Mouse (Mus musculus) liver, embryonic 13.5 days (tissue): ENCODE data around the gene Nos1. TPM values are rescaled to one million over a fixed set of nuclear protein-coding genes. Genes with fewer than 3 reads are reported as not detected.

Source experiments
- ATAC-seq: fragments of 200-750 bp; cut with Nextera tagmentation; 2 replicates; pipeline ENCODE4 v1.8.0; 2017; ENCODE audit warnings: low read depth, mild to moderate bottlenecking, moderate number of reproducible peaks, moderate library complexity
- DNase-seq: peaks from one replicate; pipeline ENCODE4 v3.0.0; 2022
- H3K27ac ChIP-seq: fragments of 300-500 bp; sonication (generic); 2 replicates; pipeline ENCODE4 v1.5.1; 2015; ENCODE audit warnings: moderate library complexity, mild to moderate bottlenecking, inconsistent platforms
- H3K27me3 ChIP-seq: fragments of 300-500 bp; sonication (generic); 2 replicates; pipeline ENCODE4 v1.6.1; 2015; ENCODE audit warnings: mild to moderate bottlenecking, inconsistent platforms
- H3K36me3 ChIP-seq: fragments of 300-500 bp; sonication (generic); 2 replicates; pipeline ENCODE4 v1.6.1; 2015; ENCODE audit warnings: mild to moderate bottlenecking, inconsistent platforms
- H3K4me1 ChIP-seq: fragments of 300-500 bp; sonication (generic); replicated peaks from 2 replicates; pipeline ENCODE4 v1.6.1; 2015; ENCODE audit warnings: inconsistent platforms
- H3K4me2 ChIP-seq: fragments of 300-500 bp; sonication (generic); 2 replicates; pipeline ENCODE4 v1.6.1; 2015; ENCODE audit warnings: inconsistent platforms, mild to moderate bottlenecking, moderate library complexity
- H3K4me3 ChIP-seq: fragments of 300-500 bp; sonication (generic); replicated peaks from 2 replicates; pipeline ENCODE4 v1.5.1; 2015; ENCODE audit warnings: mild to moderate bottlenecking, inconsistent platforms
- H3K9ac ChIP-seq: fragments of 300-500 bp; sonication (generic); 2 replicates; pipeline ENCODE4 v1.6.1; 2015; ENCODE audit warnings: mild to moderate bottlenecking, inconsistent platforms
- H3K9me3 ChIP-seq: fragments of 300-500 bp; sonication (generic); replicated peaks from 2 replicates; pipeline ENCODE4 v1.6.1; 2016; ENCODE audit warnings: inconsistent platforms
- WGBS: fragments of 180-500 bp; shearing (Covaris S2); methylation state at CpG from one replicate; pipeline ENCODE4 v1.1.7; 2015; ENCODE audit not compliant: insufficient replicate concordance; 5-methylcytosine and 5-hydroxymethylcytosine counted together
- polyA plus RNA-seq: library from polyadenylated mRNA; unstranded; fragments of >200 nt; fragmentation: Nextera tagmentation; extraction: Ambion mirVana; gene quantifications from 2 replicates; pipeline ENCODE4 v1.2.1, GENCODE M21; 2015

Nos1 gene
- polyA plus RNA-seq: 0.06 TPM in 1 of 2 replicates, not detected in the other

DNA sequence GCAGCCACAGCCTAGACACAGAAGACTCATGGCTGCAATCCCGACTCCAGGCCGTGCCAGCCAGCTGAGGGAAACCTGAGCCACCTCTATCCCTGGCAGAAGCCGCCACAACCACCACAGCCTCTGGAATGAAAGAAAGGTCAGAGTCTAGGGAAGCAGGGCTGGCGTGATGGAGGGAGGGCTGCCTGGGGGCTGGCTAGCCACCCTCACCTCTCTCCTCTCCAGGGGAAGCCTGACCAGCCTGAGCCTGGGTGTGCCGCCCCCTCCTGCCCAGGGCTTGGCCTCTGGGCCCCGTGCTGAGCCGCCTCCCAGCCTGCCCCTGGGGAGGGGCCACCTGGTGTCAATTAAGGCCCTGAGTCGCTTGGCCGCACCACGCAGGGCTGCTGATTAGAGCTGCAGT is at the start of gene Nos1:
Nos1 (plus strand) TSS at position 352 of the 400 bp plus-strand sequence.
- Histone ChIP-seq H3K9me3 (no peaks in the 10 kb centered on the region), H3K36me3 (no peaks in the 10 kb centered on the region), H3K4me2 (no peak within 1 kb of the TSS), H3K27me3 (no peaks in the 10 kb centered on the region), H3K9ac (no peak within 1 kb of the TSS), H3K4me3 (no peak within 1 kb of the TSS), H3K27ac (no peak within 1 kb of the TSS), H3K4me1 (no peaks in the 10 kb centered on the region)
- no peak for ATAC-seq
- no peak for DNase-seq
- WGBS: 31% methylated on average over 10 of the region's 10 CpGs

GRCm38 (mm10) chr5:117731311-117731710 is 49.5 kb upstream of the Nos1 start:
- H3K4me2 ChIP-seq: no peak overlapping the region
- no peak for DNase-seq
- H3K36me3 ChIP-seq: no peaks in the 10 kb centered on the region
- H3K9ac ChIP-seq: no peak overlapping the region
- ATAC-seq: no peak
- no peak overlapping the region for H3K4me3 ChIP-seq
- 52% methylated on average over 6 of the region's 6 CpGs for WGBS
- H3K4me1 ChIP-seq: no peaks in the 10 kb centered on the region
- H3K9me3 ChIP-seq: no peaks in the 10 kb centered on the region
- no peak overlapping the region for H3K27ac ChIP-seq
- H3K27me3 ChIP-seq: no peaks in the 10 kb centered on the region

GRCm38 (mm10) chr5:117744654-117745178 is 36.1 kb upstream of the Nos1 start:
- WGBS: 44% methylated on average over 11 of the region's 11 CpGs
- Histone ChIP-seq H3K9ac (no peak overlapping the region), H3K4me2 (no peak overlapping the region), H3K4me1 (no peaks in the 10 kb centered on the region), H3K27me3 (no peaks in the 10 kb centered on the region), H3K9me3 (no peaks in the 10 kb centered on the region), H3K36me3 (no peaks in the 10 kb centered on the region), H3K27ac (no peak overlapping the region), H3K4me3 (no peak overlapping the region)
- no peak for ATAC-seq
- no peak for DNase-seq

DNA sequence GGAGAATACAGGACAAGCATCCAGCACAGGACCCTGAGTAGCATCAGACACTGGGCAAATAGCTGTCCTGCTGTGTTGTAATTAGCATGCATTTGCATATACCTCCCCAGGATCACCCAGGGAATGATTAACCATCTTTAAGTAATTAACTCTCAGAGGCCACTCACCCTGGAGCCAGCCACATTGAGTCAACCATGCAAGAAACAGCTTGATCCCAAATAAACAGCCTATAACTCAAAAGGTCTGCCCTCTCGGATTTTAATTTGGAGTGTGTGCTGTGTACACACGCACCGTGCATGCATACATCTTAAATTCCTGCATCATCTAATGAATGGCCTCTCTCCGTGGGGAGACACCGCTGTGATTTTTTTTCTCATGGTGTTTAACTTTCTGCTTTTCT is 31.5 kb upstream of the Nos1 start:
- no peak for ATAC-seq
- 40% methylated on average over 5 of the region's 5 CpGs for WGBS
- Histone ChIP-seq H3K9ac (no peak overlapping the region), H3K27ac (no peak overlapping the region), H3K9me3 (0 out of 2 replicates have a peak, but pooled peaks cover 3% of the 10 kb centered on the region), H3K4me2 (no peak overlapping the region), H3K4me1 (no peaks in the 10 kb centered on the region), H3K36me3 (no peaks in the 10 kb centered on the region), H3K27me3 (no peaks in the 10 kb centered on the region), H3K4me3 (no peak overlapping the region)
- no peak for DNase-seq

DNA sequence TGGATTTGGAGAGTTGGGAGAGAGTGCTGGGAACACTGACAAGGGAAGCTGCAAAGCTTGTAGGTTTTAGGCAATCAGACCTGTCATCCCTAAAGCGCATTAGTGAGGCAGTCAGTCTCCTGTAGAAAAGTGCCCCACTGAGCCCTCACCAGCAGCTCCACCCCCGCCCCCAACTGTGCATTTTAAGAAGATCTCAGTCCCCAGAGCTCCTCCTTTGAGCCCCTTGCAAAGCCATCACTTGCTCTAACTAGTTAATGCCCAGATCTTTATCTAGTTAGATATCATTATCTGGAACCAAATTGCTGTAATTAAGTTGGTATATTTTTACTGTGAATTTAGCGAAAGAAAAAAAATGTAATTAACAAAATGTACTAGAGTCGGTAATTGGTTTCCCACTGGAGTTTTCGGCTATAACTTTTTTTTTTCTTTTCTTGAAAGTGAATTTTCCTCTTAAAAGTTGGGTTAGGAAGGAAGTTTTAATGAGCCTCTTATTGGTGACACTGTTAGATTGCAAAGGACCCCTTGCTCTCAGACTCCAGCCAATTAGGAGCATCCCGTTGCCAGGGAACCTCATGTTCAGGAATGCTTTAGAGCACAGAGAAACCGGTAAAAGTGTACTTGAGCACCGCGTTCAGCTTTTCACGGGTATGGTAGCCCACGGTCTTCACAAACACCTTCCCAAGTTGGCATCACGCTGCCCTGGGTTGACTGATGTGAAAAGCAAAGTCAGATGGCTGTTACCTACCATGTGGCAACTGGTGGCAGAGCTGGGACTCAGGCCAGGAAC is 22.9 kb upstream of the Nos1 start:
- WGBS: 41% methylated on average over 12 of the region's 12 CpGs
- DNase-seq: no peak
- no peaks in the 10 kb centered on the region for H3K36me3 ChIP-seq
- ATAC-seq: no peak
- no peaks in the 10 kb centered on the region for H3K27me3 ChIP-seq
- H3K4me2 ChIP-seq: no peak overlapping the region
- H3K4me1 ChIP-seq: no peaks in the 10 kb centered on the region
- no peak overlapping the region for H3K9ac ChIP-seq
- H3K9me3 ChIP-seq: peaks cover 11% of the 10 kb centered on the region
- no peak overlapping the region for H3K4me3 ChIP-seq
- no peak overlapping the region for H3K27ac ChIP-seq

DNA sequence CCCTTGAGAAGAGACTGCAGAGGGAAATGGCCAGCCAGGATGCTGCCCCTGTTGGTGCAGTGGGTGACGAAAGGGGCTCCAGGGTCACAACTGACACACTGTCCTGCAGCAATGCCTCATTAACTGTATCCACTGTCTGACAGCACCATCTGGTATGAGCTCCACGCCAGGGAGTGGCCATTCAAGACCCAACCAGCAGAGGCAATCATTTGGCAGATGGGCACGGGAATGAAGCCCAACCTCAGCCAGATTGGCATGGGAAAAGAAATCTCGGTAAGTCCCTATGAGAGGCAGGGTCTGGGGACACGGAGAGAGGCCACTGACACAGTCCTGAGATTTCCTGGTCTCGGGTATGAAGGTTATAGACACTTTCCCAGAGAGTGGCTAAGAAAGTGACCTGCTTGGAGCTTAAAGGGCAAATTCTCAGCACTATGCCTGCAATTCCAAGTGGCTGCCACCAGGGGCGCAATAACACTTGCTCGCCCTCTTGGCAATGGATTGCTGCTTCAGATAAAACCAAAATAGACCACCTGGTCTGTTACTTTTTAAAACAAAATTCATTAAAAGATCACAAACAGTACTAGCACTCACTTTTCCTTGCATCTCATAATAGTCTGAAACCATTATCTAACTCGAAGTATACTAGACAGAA is 19.5 kb upstream of the Nos1 start:
- Histone ChIP-seq H3K27ac (no peak overlapping the region), H3K4me3 (no peak overlapping the region), H3K9ac (no peak overlapping the region), H3K4me2 (no peak overlapping the region), H3K4me1 (no peaks in the 10 kb centered on the region), H3K27me3 (no peaks in the 10 kb centered on the region), H3K36me3 (no peaks in the 10 kb centered on the region), H3K9me3 (peaks cover 8% of the 10 kb centered on the region)
- WGBS: 59% methylated on average over 9 of the region's 9 CpGs
- DNase-seq (no peak), ATAC-seq (no peak)

GRCm38 (mm10) chr5:117764496-117764895 is 16.3 kb upstream of the Nos1 start:
- H3K4me3 ChIP-seq: no peak overlapping the region
- H3K36me3 ChIP-seq: no peaks in the 10 kb centered on the region
- H3K9me3 ChIP-seq: peaks cover 8% of the 10 kb centered on the region
- no peak overlapping the region for H3K4me2 ChIP-seq
- H3K9ac ChIP-seq: no peak overlapping the region
- no peak for ATAC-seq
- no peak for DNase-seq
- 66% methylated on average over 9 of the region's 9 CpGs for WGBS
- no peak overlapping the region for H3K27ac ChIP-seq
- H3K27me3 ChIP-seq: no peaks in the 10 kb centered on the region
- no peaks in the 10 kb centered on the region for H3K4me1 ChIP-seq

DNA sequence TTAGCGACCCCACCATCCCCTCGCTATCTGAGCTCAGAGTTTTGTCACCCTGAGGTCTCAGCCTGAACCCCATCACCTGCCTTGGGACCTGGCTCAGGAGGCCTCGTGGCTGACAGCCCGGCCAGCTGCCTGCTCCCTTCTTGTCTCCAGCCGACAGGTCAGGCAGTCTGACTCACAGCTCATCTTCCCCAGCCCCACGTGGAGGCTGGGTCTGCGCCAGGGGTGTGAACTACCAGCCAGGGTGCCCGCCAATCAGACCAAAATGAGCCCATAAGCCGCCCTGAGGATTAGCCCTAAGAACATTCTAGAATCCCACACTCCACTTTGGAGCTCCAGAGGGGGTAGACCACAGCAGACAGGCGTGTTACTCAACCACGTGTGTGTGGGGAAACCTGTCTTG is 1.7 kb upstream of the Nos1 start:
- no peak overlapping the region for H3K4me3 ChIP-seq
- ATAC-seq: no peak
- WGBS: 53% methylated on average over 11 of the region's 11 CpGs

GRCm38 (mm10) chr5:117781178-117781577 is 346 bp downstream of the Nos1 start:
- WGBS: 43% methylated on average over 5 of the region's 6 CpGs
- H3K36me3 ChIP-seq: no peaks in the 10 kb centered on the region
- DNase-seq: no peak
- H3K27ac ChIP-seq: no peak overlapping the region
- ATAC-seq: no peak
- H3K4me3 ChIP-seq: no peak overlapping the region
- H3K4me1 ChIP-seq: no peaks in the 10 kb centered on the region
- no peak overlapping the region for H3K9ac ChIP-seq
- peaks cover 4% of the 10 kb centered on the region; the same call in 1 of the 2 replicates for H3K9me3 ChIP-seq
- H3K4me2 ChIP-seq: no peak overlapping the region
- no peaks in the 10 kb centered on the region for H3K27me3 ChIP-seq

More for the DNA sequence above, 1.7 kb upstream of the Nos1 start:
- Histone ChIP-seq H3K9me3 (no peaks in the 10 kb centered on the region), H3K4me2 (no peak overlapping the region), H3K36me3 (no peaks in the 10 kb centered on the region), H3K4me1 (no peaks in the 10 kb centered on the region), H3K27me3 (no peaks in the 10 kb centered on the region), H3K9ac (no peak overlapping the region), H3K27ac (no peak overlapping the region)
- DNase-seq: no peak

DNA sequence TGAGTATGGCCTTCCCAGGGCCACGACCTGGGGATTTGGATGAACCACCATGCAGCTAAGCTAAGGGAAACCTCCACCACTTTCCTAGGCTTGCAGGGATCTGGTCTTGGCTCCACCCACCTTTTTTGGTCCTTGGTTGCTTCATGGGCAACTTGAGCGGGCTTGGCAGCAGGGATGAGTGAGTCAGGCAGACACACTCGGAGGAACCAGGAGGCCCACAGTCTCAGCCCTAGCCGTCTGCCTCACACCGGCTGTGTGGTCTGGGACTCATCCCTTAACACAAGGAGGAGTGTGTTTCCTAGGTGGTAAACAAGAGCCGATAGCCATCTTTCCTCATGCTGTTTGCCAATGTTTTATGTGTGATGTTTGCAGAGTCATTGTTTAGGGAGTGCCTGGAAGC is 9.2 kb downstream of the Nos1 start:
- Histone ChIP-seq H3K9ac (no peak overlapping the region), H3K36me3 (no peaks in the 10 kb centered on the region), H3K4me2 (no peak overlapping the region), H3K4me1 (no peaks in the 10 kb centered on the region), H3K4me3 (no peak overlapping the region), H3K27ac (no peak overlapping the region), H3K9me3 (peaks cover 5% of the 10 kb centered on the region; the same call in 1 of the 2 replicates), H3K27me3 (no peaks in the 10 kb centered on the region)
- DNase-seq (no peak), ATAC-seq (no peak)
- WGBS: 51% methylated on average over 6 of the region's 6 CpGs

DNA sequence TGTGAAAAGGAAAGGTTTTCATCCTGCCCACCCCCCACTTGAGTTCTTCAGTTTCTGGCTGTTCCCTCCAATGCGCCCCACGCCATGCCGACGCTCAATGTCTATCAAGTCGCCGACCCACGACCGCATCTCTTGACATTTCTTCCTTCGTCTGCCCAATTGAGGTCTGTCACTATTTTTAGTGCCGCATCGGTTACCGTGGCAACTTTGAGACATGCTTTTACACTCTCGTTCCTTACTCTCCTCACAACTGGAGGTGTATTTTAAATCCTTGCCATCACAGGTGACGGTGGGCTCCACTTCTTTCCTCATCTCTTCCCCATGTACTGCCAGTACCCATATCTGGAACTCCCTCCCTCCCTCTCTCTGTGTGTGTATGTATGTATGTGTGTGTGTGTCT is 11.0 kb downstream of the Nos1 start:
- 82% methylated on average over 14 of the region's 14 CpGs for WGBS
- DNase-seq: no peak
- H3K4me1 ChIP-seq: no peaks in the 10 kb centered on the region
- no peak for ATAC-seq
- no peaks in the 10 kb centered on the region for H3K36me3 ChIP-seq
- H3K9me3 ChIP-seq: no peaks in the 10 kb centered on the region
- no peak overlapping the region for H3K4me2 ChIP-seq
- no peak overlapping the region for H3K27ac ChIP-seq
- no peaks in the 10 kb centered on the region for H3K27me3 ChIP-seq
- H3K9ac ChIP-seq: no peak overlapping the region
- no peak overlapping the region for H3K4me3 ChIP-seq
